ENCODE assay signal across 11 mouse cellular contexts in the genomic region with DNA sequence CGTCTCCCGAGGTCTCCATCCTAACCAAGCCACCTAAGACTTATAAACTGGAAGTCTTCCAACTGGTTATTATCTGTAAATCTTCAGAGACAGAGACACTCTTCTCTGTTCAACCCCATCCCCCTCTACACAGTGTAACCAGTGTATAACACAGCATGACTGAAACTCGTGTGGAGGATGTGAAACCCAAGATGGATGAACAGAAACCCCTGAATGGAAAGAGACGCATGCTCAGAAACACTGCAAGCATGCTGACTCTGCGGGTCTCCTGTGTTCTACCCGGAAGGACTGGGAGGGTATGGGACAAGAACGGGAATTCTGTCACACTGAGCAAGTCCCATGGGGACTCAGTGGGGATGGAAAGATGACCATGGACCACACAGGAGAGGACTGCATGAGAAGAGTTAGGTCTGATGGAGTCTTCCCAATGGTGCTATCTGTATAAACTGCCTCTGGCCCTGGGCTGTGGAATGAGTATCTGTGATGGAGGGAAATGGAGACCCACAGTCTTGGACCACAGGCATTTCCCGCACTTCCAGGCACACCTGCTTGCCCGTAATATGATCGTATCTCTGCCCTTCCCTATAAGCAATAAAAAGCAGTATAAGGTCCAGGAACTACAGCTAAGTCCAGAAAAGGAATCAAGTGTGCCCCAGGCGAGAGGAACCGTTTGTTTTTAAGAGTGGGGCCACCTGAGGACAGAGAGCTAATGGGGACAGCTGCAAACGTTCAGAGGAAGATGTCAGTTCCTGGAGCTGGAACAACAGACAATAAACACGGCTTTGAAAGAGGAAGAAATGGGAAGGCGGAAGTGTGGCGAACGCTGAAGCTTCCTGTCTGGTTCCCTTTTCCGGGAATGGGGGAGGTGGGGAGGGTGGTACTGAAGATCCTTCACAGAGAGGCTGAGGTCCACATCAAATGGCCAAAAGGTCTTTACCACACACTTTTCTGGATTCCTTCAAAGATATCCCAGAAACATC. TPM values are rescaled to one million over a fixed set of nuclear protein-coding genes. Genes with fewer than 3 reads are reported as not detected.
DNase-seq lines count a peak whose midpoint lies in the region; ATAC-seq and TF ChIP-seq lines count a peak whose summit lies in the region.
"Had no signal": no experiment of that assay in that cellular context is flagged by ENCODE, and none has a peak within 500 bp of the region (broad histone marks: within the 10 kb centered on the region; RNA-seq: fewer than 3 reads in every experiment).

No protein-coding gene starts in this region.

- no peaks in the 10 kb centered on the region for H3K27me3 ChIP-seq in limb, embryonic 14.5 days (ENCODE audit: control insufficient read depth, insufficient read depth, low read length)
- no peaks in the 10 kb centered on the region for H3K27me3 ChIP-seq in stomach, embryonic 14.5 days (ENCODE audit: control insufficient read depth, insufficient read depth, low read length)
- H3K27me3 ChIP-seq: liver, embryonic 15.5 days had no signal

- no peak for TF ChIP-seq POLR2A in limb, embryonic 14.5 days (IDR thresholded peaks at IDR 0.05; ENCODE audit: borderline replicate concordance, extremely low read depth, insufficient read depth, insufficient read length)

- no peak overlapping the region for H3K4me3 ChIP-seq in limb, embryonic 14.5 days (replicated peaks; ENCODE audit: low read length)
- no peak overlapping the region for H3K4me3 ChIP-seq in stomach, embryonic 14.5 days (ENCODE audit: low read depth, low read length)
- H3K4me3 ChIP-seq: liver, embryonic 15.5 days had no signal

- WGBS in limb, embryonic 14.5 days: 47% methylated on average over 18 of the region's 18 CpGs
- 55% methylated on average over 18 of the region's 18 CpGs for WGBS in stomach, embryonic 14.5 days

- no peaks in the 10 kb centered on the region for H3K36me3 ChIP-seq in limb, embryonic 14.5 days (ENCODE audit: control insufficient read depth, insufficient read depth, low read length)
- no peaks in the 10 kb centered on the region for H3K36me3 ChIP-seq in stomach, embryonic 14.5 days (ENCODE audit: control insufficient read depth, insufficient read depth, low read length)
- H3K36me3 ChIP-seq: liver, embryonic 15.5 days had no signal

- no peaks in the 10 kb centered on the region for H3K9me3 ChIP-seq in limb, embryonic 14.5 days (ENCODE audit: control insufficient read depth, low read length)
- H3K9me3 ChIP-seq in stomach, embryonic 14.5 days (ENCODE audit: control insufficient read depth, low read depth, low read length): no peaks in the 10 kb centered on the region
- H3K9me3 ChIP-seq: liver, embryonic 15.5 days had no signal

- peak; percentile 26 for DNase-seq in CD4-positive, CD25-positive, alpha-beta regulatory T cell, adult 2 months (ENCODE audit: low read depth, low spot score)
- peak; percentile 39 to 43 for DNase-seq in right cerebral cortex, postnatal 10 days (ENCODE audit: low spot score in 2 of 2)
- DNase-seq in right cerebral cortex, postnatal 36 days (ENCODE audit: low spot score in 2 of 2): no peak
- no peak for DNase-seq in limb, embryonic 14.5 days (ENCODE audit: low spot score)
- DNase-seq in cerebellum, adult 11 months: no peak
- DNase-seq in cerebellum, postnatal 10 days: no peak
- DNase-seq: right cerebral cortex, postnatal 4 days had no signal

- H3K4me2 ChIP-seq in limb, embryonic 14.5 days (replicated peaks; ENCODE audit: low read depth, low read length, severe bottlenecking): no peak overlapping the region
- no peak overlapping the region for H3K4me2 ChIP-seq in stomach, embryonic 14.5 days (replicated peaks; ENCODE audit: low read depth, low read length)
- H3K4me2 ChIP-seq: liver, embryonic 15.5 days had no signal

- ATAC-seq in CD4-positive, CD25-positive, alpha-beta regulatory T cell, adult 4 months: no peak
- ATAC-seq in limb, embryonic 14.5 days (ENCODE audit: low FRiP score, low read depth): peak; percentile 71
- no peak for ATAC-seq in stomach, embryonic 14.5 days (ENCODE audit: insufficient number of reproducible peaks, insufficient read depth, low FRiP score, low read depth)

- no peaks in the 10 kb centered on the region for H3K4me1 ChIP-seq in limb, embryonic 14.5 days (ENCODE audit: control insufficient read depth, insufficient read depth, low read length)
- no peaks in the 10 kb centered on the region for H3K4me1 ChIP-seq in stomach, embryonic 14.5 days (ENCODE audit: control insufficient read depth, insufficient read depth, low read length)
- H3K4me1 ChIP-seq: liver, embryonic 15.5 days had no signal

- H3K27ac ChIP-seq in limb, embryonic 14.5 days (replicated peaks; ENCODE audit: low read depth, low read length): 0 out of 2 replicates have a peak overlapping the region, but pooled peaks have one; percentile 15
- peak overlapping the region; percentile 39; the same call in 1 of the 2 replicates for H3K27ac ChIP-seq in stomach, embryonic 14.5 days (ENCODE audit: low read length)
- H3K27ac ChIP-seq: liver, embryonic 15.5 days had no signal

- H3K9ac ChIP-seq in limb, embryonic 14.5 days (ENCODE audit: low read depth, low read length, severe bottlenecking): no peak overlapping the region
- H3K9ac ChIP-seq in stomach, embryonic 14.5 days (replicated peaks; ENCODE audit: low read depth, low read length): no peak overlapping the region
- H3K9ac ChIP-seq: liver, embryonic 15.5 days had no signal

RNA-seq across cellular contexts. Expression of gene Lalba, which starts 1.7 kb away (rescaled TPM):
- polyA plus RNA-seq in CD4-positive, CD25-positive, alpha-beta regulatory T cell, adult 4 months (2017; shearing (Covaris generic)): under 1 TPM in 1 of 2 experiments, not detected in 1; 0.56 TPM
- polyA plus RNA-seq in limb, embryonic 14.5 days (2012; rRNA removed): 0.14 and 0.32 TPM in 2 replicates
- polyA plus RNA-seq in limb, embryonic 14.5 days (2014; fragmentation: Nextera tagmentation; extraction: Ambion mirVana): not detected in 2 replicates
- polyA plus RNA-seq in stomach, embryonic 14.5 days (2014; fragmentation: Nextera tagmentation; extraction: Ambion mirVana): not detected in 2 replicates
- polyA plus RNA-seq: frontal cortex, adult 2 months; liver, embryonic 15.5 days had no signal

RNA-seq across cellular contexts. Expression of gene Olfr279, which starts 8.0 kb away (rescaled TPM):
- not detected for polyA plus RNA-seq in CD4-positive, CD25-positive, alpha-beta regulatory T cell, adult 4 months (2017; shearing (Covaris generic))
- polyA plus RNA-seq in limb, embryonic 14.5 days (2012; rRNA removed): not detected in 2 replicates
- not detected in 2 replicates for polyA plus RNA-seq in limb, embryonic 14.5 days (2014; fragmentation: Nextera tagmentation; extraction: Ambion mirVana)
- not detected in 2 replicates for polyA plus RNA-seq in stomach, embryonic 14.5 days (2014; fragmentation: Nextera tagmentation; extraction: Ambion mirVana)
- polyA plus RNA-seq: frontal cortex, adult 2 months; liver, embryonic 15.5 days had no signal

RNA-seq across cellular contexts. Expression of gene OR5BS1P, which starts 14.5 kb away (rescaled TPM):
- not detected for polyA plus RNA-seq in CD4-positive, CD25-positive, alpha-beta regulatory T cell, adult 4 months (2017; shearing (Covaris generic))
- not detected in 2 replicates for polyA plus RNA-seq in limb, embryonic 14.5 days (2012; rRNA removed)
- polyA plus RNA-seq in limb, embryonic 14.5 days (2014; fragmentation: Nextera tagmentation; extraction: Ambion mirVana): not detected in 2 replicates
- not detected in 2 replicates for polyA plus RNA-seq in stomach, embryonic 14.5 days (2014; fragmentation: Nextera tagmentation; extraction: Ambion mirVana)
- polyA plus RNA-seq: frontal cortex, adult 2 months; liver, embryonic 15.5 days had no signal

RNA-seq across cellular contexts. Expression of gene Olfr281, which starts 31.8 kb away (rescaled TPM):
- not detected for polyA plus RNA-seq in CD4-positive, CD25-positive, alpha-beta regulatory T cell, adult 4 months (2017; shearing (Covaris generic))
- polyA plus RNA-seq in limb, embryonic 14.5 days (2012; rRNA removed): not detected in 2 replicates
- not detected in 2 replicates for polyA plus RNA-seq in limb, embryonic 14.5 days (2014; fragmentation: Nextera tagmentation; extraction: Ambion mirVana)
- not detected in 2 replicates for polyA plus RNA-seq in stomach, embryonic 14.5 days (2014; fragmentation: Nextera tagmentation; extraction: Ambion mirVana)
- polyA plus RNA-seq: liver, embryonic 15.5 days had no signal

RNA-seq across cellular contexts. Expression of gene Kansl2, which starts 49.9 kb away (rescaled TPM):
- 10 to 100 TPM; 27.2 to 36.2 TPM for polyA plus RNA-seq in CD4-positive, CD25-positive, alpha-beta regulatory T cell, adult 4 months (2017; shearing (Covaris generic))
- 99.8 and 105 TPM in 2 replicates for polyA plus RNA-seq in limb, embryonic 14.5 days (2012; rRNA removed)
- polyA plus RNA-seq in limb, embryonic 14.5 days (2014; fragmentation: Nextera tagmentation; extraction: Ambion mirVana): 104 and 108 TPM in 2 replicates
- 90.6 and 92.2 TPM in 2 replicates for polyA plus RNA-seq in stomach, embryonic 14.5 days (2014; fragmentation: Nextera tagmentation; extraction: Ambion mirVana)

Comparison
In these comparisons a context has a peak if more than half of its experiments do, and no peak if none do; other contexts are left out.
1. DNase-seq: peak in CD4-positive, CD25-positive, alpha-beta regulatory T cell, adult 2 months (single experiment) and right cerebral cortex, postnatal 10 days (2 of 2); none in right cerebral cortex, postnatal 36 days (0 of 2), limb, embryonic 14.5 days (single experiment), cerebellum, adult 11 months (single experiment) and cerebellum, postnatal 10 days (0 of 2).